Mouse (Mus musculus): ENCODE results near the gene Pih1d1. TPM values are rescaled to one million over a fixed set of nuclear protein-coding genes. Genes with fewer than 3 reads are reported as not detected.

Gene Pih1d1
- total and polyA plus RNA-seq, 2 experiments from 2014 or later: 56.3 to 152 TPM

DNA sequence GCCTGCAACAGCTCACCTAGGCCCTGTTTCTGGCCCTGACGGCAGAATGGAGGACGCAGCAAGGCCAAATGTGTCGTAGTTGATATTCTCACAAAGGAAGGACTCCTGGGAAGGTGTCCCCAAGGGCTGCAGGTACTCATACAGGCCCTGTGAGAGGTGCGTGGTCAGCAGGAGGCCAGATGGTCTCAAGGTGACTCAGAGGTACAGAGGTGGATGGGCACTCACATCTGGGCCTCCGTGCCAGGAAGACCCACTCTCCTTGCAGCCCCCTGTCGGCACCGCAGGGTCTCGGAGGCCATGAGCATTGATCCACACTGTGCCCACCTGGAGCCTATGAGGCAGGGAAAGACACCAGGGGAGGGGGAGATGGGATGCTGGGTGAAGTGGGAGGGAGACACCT, 8.6 kb upstream of the Pih1d1 start:
- Histone ChIP-seq H3K9me3 (replicated peaks; ENCODE audit: control insufficient read depth, low read length) (no peaks in the 10 kb centered on the region), H3K36me3 (replicated peaks; ENCODE audit: control insufficient read depth, insufficient read depth, low read length) (peaks cover 22% of the 10 kb centered on the region), H3K4me3 (ENCODE audit: low read depth, low read length) (no peak overlapping the region), H3K4me2 (ENCODE audit: low read depth, low read length) (no peak overlapping the region), H3K27me3 (ENCODE audit: control insufficient read depth, insufficient read depth, low read length) (no peaks in the 10 kb centered on the region), H3K9ac (replicated peaks; ENCODE audit: low read depth, low read length) (no peak overlapping the region), H3K4me1 (ENCODE audit: control insufficient read depth, insufficient read depth) (no peaks in the 10 kb centered on the region), H3K27ac (ENCODE audit: low read depth) (no peak overlapping the region)
- TF ChIP-seq CTCF (IDR thresholded peaks at IDR 0.05; ENCODE audit: low read depth) (no peak), EP300 (IDR thresholded peaks at IDR 0.05; ENCODE audit: low read depth) (no peak)
- WGBS: 94% methylated on average over 8 of the region's 8 CpGs
- ATAC-seq (ENCODE audit: insufficient read depth, low read depth): no peak
- DNase-seq (ENCODE audit: low spot score): no peak

DNA sequence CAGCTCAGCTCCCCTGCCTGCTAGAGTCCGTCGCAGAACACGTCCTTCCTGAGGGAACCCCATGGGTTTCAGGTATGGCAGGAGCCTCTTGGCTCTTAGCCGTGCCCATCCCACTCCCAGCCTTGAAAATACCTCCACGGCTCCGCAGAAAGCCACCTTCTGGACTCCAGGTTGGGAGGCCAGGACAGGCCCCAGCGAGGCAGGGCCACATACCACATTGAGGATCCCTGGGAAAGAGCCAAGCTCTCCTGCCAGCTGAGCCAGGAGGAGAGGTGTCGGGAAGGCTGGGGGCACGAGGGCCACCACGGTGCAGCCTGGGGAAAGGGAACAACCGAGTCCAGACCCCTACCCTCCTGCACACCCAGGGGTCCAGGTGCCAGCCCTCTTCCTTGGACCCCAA, 6.8 kb upstream of the Pih1d1 start:
- Histone ChIP-seq H3K27me3 (ENCODE audit: control insufficient read depth, insufficient read depth, low read length) (no peaks in the 10 kb centered on the region), H3K9me3 (replicated peaks; ENCODE audit: control insufficient read depth, low read length) (no peaks in the 10 kb centered on the region), H3K9ac (replicated peaks; ENCODE audit: low read depth, low read length) (no peak overlapping the region), H3K27ac (ENCODE audit: low read depth) (no peak overlapping the region), H3K4me3 (ENCODE audit: low read depth, low read length) (no peak overlapping the region), H3K4me2 (ENCODE audit: low read depth, low read length) (no peak overlapping the region), H3K4me1 (ENCODE audit: control insufficient read depth, insufficient read depth) (no peaks in the 10 kb centered on the region), H3K36me3 (replicated peaks; ENCODE audit: control insufficient read depth, insufficient read depth, low read length) (peaks cover 22% of the 10 kb centered on the region)
- ATAC-seq (ENCODE audit: insufficient read depth, low read depth) (no peak), DNase-seq (ENCODE audit: low spot score) (no peak)
- no peak for TF ChIP-seq CTCF (IDR thresholded peaks at IDR 0.05; ENCODE audit: low read depth)
- TF ChIP-seq EP300 (IDR thresholded peaks at IDR 0.05; ENCODE audit: low read depth): no peak
- 82% methylated on average over 11 of the region's 11 CpGs for WGBS

- Histone ChIP-seq H3K36me3 (replicated peaks; ENCODE audit: control insufficient read depth, insufficient read depth, low read length) (peaks cover 18% of the 10 kb centered on the region), H3K9me3 (replicated peaks; ENCODE audit: control insufficient read depth, low read length) (no peaks in the 10 kb centered on the region), H3K4me3 (ENCODE audit: low read depth, low read length) (no peak overlapping the region), H3K27ac (ENCODE audit: low read depth) (no peak overlapping the region), H3K27me3 (ENCODE audit: control insufficient read depth, insufficient read depth, low read length) (no peaks in the 10 kb centered on the region), H3K4me1 (ENCODE audit: control insufficient read depth, insufficient read depth) (no peaks in the 10 kb centered on the region), H3K4me2 (ENCODE audit: low read depth, low read length) (no peak overlapping the region), H3K9ac (replicated peaks; ENCODE audit: low read depth, low read length) (no peak overlapping the region)
- TF ChIP-seq CTCF (IDR thresholded peaks at IDR 0.05; ENCODE audit: low read depth): no peak
- ATAC-seq (ENCODE audit: insufficient read depth, low read depth) (no peak), DNase-seq (ENCODE audit: low spot score) (no peak)
- 72% methylated on average over 11 of the region's 11 CpGs for WGBS
These were observed 6.2 kb upstream of the Pih1d1 start for GRCm38 (mm10) chr7:45147899-45148298.

DNA sequence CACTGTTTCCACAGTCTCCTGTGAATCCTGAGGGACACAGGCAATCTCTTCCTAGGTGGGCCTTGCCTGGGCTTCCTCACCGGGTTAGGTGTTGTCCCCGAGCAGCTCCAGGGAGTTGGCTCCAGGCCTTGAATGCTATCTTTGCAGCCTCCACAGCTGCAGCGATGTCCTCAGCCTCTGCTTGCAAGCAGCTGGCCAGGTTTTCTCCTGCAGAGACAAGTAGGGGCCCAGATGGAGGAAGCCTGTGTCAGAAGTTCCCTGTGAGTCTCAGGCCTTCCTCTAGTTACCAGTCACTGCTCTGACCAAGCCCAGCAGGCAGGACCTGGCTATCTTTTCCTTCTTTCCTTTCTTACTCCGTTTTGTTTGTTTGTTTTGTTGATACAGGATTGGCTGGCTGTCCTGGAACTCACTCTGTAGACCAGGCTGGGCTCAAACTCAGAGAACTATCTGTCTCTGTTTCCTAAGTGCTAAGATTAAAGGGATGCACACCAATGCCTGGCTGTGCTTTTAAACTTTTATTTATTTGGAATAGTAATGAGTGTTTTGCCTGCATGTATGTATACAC, 5.5 kb upstream of the Pih1d1 start:
- Histone ChIP-seq H3K9me3 (replicated peaks; ENCODE audit: control insufficient read depth, low read length) (no peaks in the 10 kb centered on the region), H3K4me1 (ENCODE audit: control insufficient read depth, insufficient read depth) (0 out of 2 replicates have a peak, but pooled peaks cover 5% of the 10 kb centered on the region), H3K9ac (replicated peaks; ENCODE audit: low read depth, low read length) (no peak overlapping the region), H3K27ac (ENCODE audit: low read depth) (no peak overlapping the region), H3K36me3 (replicated peaks; ENCODE audit: control insufficient read depth, insufficient read depth, low read length) (peaks cover 18% of the 10 kb centered on the region), H3K27me3 (ENCODE audit: control insufficient read depth, insufficient read depth, low read length) (no peaks in the 10 kb centered on the region), H3K4me3 (ENCODE audit: low read depth, low read length) (no peak overlapping the region), H3K4me2 (ENCODE audit: low read depth, low read length) (no peak overlapping the region)
- ATAC-seq (ENCODE audit: insufficient read depth, low read depth) (no peak), DNase-seq (ENCODE audit: low spot score) (no peak)
- no peak for TF ChIP-seq EP300 (IDR thresholded peaks at IDR 0.05; ENCODE audit: low read depth)
- TF ChIP-seq CTCF (IDR thresholded peaks at IDR 0.05; ENCODE audit: low read depth): no peak
- WGBS: 31% methylated on average over 4 of the region's 4 CpGs

- peaks cover 11% of the 10 kb centered on the region; the same call in 1 of the 2 replicates for H3K36me3 ChIP-seq (replicated peaks; ENCODE audit: control insufficient read depth, insufficient read depth, low read length)
- no peak overlapping the region for H3K9ac ChIP-seq (replicated peaks; ENCODE audit: low read depth, low read length)
- DNase-seq (ENCODE audit: low spot score) (no peak), ATAC-seq (ENCODE audit: insufficient read depth, low read depth) (no peak)
- no peak overlapping the region for H3K4me2 ChIP-seq (ENCODE audit: low read depth, low read length)
- H3K4me1 ChIP-seq (ENCODE audit: control insufficient read depth, insufficient read depth): 0 out of 2 replicates have a peak, but pooled peaks cover 7% of the 10 kb centered on the region
- no peak overlapping the region for H3K4me3 ChIP-seq (ENCODE audit: low read depth, low read length)
- no peaks in the 10 kb centered on the region for H3K27me3 ChIP-seq (ENCODE audit: control insufficient read depth, insufficient read depth, low read length)
- no peak overlapping the region for H3K27ac ChIP-seq (ENCODE audit: low read depth)
- no peaks in the 10 kb centered on the region for H3K9me3 ChIP-seq (replicated peaks; ENCODE audit: control insufficient read depth, low read length)
- TF ChIP-seq EP300 (IDR thresholded peaks at IDR 0.05; ENCODE audit: low read depth) (no peak), CTCF (IDR thresholded peaks at IDR 0.05; ENCODE audit: low read depth) (no peak)
- WGBS: 74% methylated on average over 6 of the region's 6 CpGs
These were observed 4.6 kb upstream of the Pih1d1 start for GRCm38 (mm10) chr7:45149545-45149944.

- H3K36me3 ChIP-seq (replicated peaks; ENCODE audit: control insufficient read depth, insufficient read depth, low read length): peaks cover 6% of the 10 kb centered on the region; the same call in 1 of the 2 replicates
- H3K4me3 ChIP-seq (ENCODE audit: low read depth, low read length): no peak overlapping the region
- H3K27me3 ChIP-seq (ENCODE audit: control insufficient read depth, insufficient read depth, low read length): no peaks in the 10 kb centered on the region
- TF ChIP-seq CTCF (IDR thresholded peaks at IDR 0.05; ENCODE audit: low read depth) (no peak), EP300 (IDR thresholded peaks at IDR 0.05; ENCODE audit: low read depth) (no peak)
- DNase-seq (ENCODE audit: low spot score) (no peak), ATAC-seq (ENCODE audit: insufficient read depth, low read depth) (no peak)
- H3K27ac ChIP-seq (ENCODE audit: low read depth): no peak overlapping the region
- H3K4me1 ChIP-seq (ENCODE audit: control insufficient read depth, insufficient read depth): 0 out of 2 replicates have a peak, but pooled peaks cover 7% of the 10 kb centered on the region
- H3K4me2 ChIP-seq (ENCODE audit: low read depth, low read length): no peak overlapping the region
- no peaks in the 10 kb centered on the region for H3K9me3 ChIP-seq (replicated peaks; ENCODE audit: control insufficient read depth, low read length)
- no peak overlapping the region for H3K9ac ChIP-seq (replicated peaks; ENCODE audit: low read depth, low read length)
- 68% methylated on average over 4 of the region's 4 CpGs for WGBS
These were observed 3.8 kb upstream of the Pih1d1 start for GRCm38 (mm10) chr7:45150321-45150720.

Data from heart, postnatal 0 days (tissue).